Mouse (Mus musculus) embryo, embryonic 11 days (tissue): ENCODE data around the gene Mrps11.

Experiments
- DNase-seq: peaks from one replicate; pipeline ENCODE4 v3.0.0-alpha.2; 2015

The Mrps11 gene

GRCm38 (mm10) chr7:78793895-78794570, 11.1 kb downstream of the Mrps11 start:
- DNase-seq = no peak

GRCm38 (mm10) chr7:78794571-78795092, 11.7 kb downstream of the Mrps11 start:
- DNase-seq = no peak

- DNase-seq = no peak
Observed at GRCm38 (mm10) chr7:78796624-78797023, 13.7 kb downstream of the Mrps11 start.

GRCm38 (mm10) chr7:78797843-78798455, 15.0 kb downstream of the Mrps11 start:
- DNase-seq = no peak

- DNase-seq = no peak
Observed at GRCm38 (mm10) chr7:78799730-78800496, 17.0 kb downstream of the Mrps11 start.

- DNase-seq = no peak
Observed at GRCm38 (mm10) chr7:78803841-78804240, 20.9 kb downstream of the Mrps11 start.

GRCm38 (mm10) chr7:78807192-78807591, 24.3 kb downstream of the Mrps11 start:
- DNase-seq = no peak

GRCm38 (mm10) chr7:78813791-78814190, 30.9 kb downstream of the Mrps11 start:
- no peak for DNase-seq

- DNase-seq = no peak
Observed at GRCm38 (mm10) chr7:78814766-78815165, 31.8 kb downstream of the Mrps11 start.

GRCm38 (mm10) chr7:78818336-78818735, 35.4 kb downstream of the Mrps11 start:
- DNase-seq = no peak

GRCm38 (mm10) chr7:78826682-78827385, 43.9 kb downstream of the Mrps11 start:
- peak; percentile 42 for DNase-seq

GRCm38 (mm10) chr7:78827749-78828362, 44.9 kb downstream of the Mrps11 start:
- DNase-seq = no peak

GRCm38 (mm10) chr7:78835656-78836055, 52.7 kb downstream of the Mrps11 start:
- no peak for DNase-seq

- DNase-seq = no peak
Observed at GRCm38 (mm10) chr7:78837250-78837649, 54.3 kb downstream of the Mrps11 start.

GRCm38 (mm10) chr7:78841601-78842000, 58.7 kb downstream of the Mrps11 start:
- no peak for DNase-seq
